Mouse (Mus musculus) E14TG2a.4 (cell line): Measurements from ENCODE around the gene Olfm2.

Source experiments
- CTCF ChIP-seq: conservative IDR thresholded peaks from 2 replicates; pipeline ENCODE4 v1.5.1; 2014; ENCODE audit warnings: low read length
- POU5F1 ChIP-seq: IDR thresholded peaks from 2 replicates; pipeline ENCODE4 v1.6.1; 2014; ENCODE audit warnings: low read length, borderline replicate concordance

DNA sequence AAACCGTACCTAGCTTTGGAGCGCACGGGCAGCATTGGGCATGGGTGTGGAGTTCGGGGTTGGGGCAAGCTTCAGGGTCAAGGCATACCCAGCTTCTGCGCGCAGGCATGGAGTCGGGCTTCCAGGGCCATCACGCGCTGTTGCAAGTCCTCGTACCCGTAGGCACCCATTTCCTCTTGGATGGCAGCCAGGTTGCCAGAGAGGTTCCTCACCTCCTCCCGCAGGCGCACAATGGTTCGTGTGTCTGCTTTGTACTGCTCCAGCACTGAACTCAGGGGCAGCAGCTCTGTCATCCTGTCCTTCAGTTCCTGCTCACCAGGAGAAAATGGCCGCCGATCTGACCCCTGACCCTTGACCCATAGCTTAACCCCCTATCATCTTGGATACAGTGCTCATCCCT is 74.1 kb downstream of the Olfm2 start:
- TF ChIP-seq CTCF (no peak), POU5F1 (no peak)
